Mouse (Mus musculus): ENCODE measurements at regions not wholly inside any gene's neighbourhood (a gene's known extent, or its start where the extent isn't known, plus 50 kb on each side); places are given as distances from the start of the nearest gene placed in this dataset. TPM values are rescaled to one million over a fixed set of nuclear protein-coding genes. Genes with fewer than 3 reads are reported as not detected.

GRCm38 (mm10) chr7:61939971-61940705 lies 406.2 kb upstream of the Ndn start:
- Histone ChIP-seq H3K27me3 (ENCODE audit: insufficient read depth, low read length) (no peaks in the 10 kb centered on the region), H3K27ac (ENCODE audit: low read length) (no peak overlapping the region), H3K36me3 (ENCODE audit: insufficient read depth, low read length) (no peaks in the 10 kb centered on the region), H3K9ac (replicated peaks; ENCODE audit: low read length) (no peak overlapping the region), H3K4me2 (replicated peaks; ENCODE audit: low read depth, low read length) (no peak overlapping the region), H3K4me1 (ENCODE audit: insufficient read depth, low read length) (no peaks in the 10 kb centered on the region), H3K4me3 (ENCODE audit: low read length) (no peak overlapping the region), H3K9me3 (ENCODE audit: low read length) (no peaks in the 10 kb centered on the region)
- peak; percentile 70; the same call in 1 of the 2 replicates for ATAC-seq (ENCODE audit: low FRiP score, low TSS enrichment)
- WGBS, result 50% methylated on average over 6 of the region's 6 CpGs

DNA sequence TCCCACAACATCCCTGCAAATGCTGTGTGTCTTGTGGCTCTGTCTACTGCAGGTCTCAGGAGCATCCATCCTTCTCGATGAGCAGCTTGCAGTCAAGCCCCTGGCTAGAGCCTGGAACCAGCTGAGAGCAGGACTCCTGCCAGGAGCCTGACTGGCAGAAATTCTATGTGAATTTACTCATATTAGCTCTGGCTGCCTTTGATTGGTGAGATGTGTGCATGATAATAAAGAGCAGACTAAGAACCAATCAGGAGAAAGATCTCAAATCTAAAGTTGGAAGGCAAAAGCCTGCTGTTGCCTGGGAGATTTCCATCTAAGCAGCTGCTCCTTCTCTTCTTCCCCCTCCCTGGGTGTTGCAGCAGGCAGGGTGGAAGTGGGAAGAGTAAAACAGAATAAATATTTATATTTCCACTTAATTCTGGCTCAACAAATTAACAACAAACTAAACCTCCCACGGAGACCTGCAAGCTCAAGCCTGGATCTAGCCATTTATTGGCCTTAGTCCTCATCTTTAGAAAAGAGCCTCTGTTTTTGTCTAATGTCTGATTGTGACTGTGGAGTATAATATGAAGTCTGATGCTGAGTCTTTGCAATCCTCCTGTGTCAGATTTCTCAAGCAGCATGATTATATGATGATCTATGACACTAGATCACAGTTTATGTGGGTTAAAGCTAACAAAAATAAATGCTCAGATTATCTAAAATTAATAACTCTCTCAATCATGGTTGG lies 364.0 kb upstream of the Ndn start:
- Histone ChIP-seq H3K4me2 (replicated peaks; ENCODE audit: low read depth, low read length) (no peak overlapping the region), H3K9ac (replicated peaks; ENCODE audit: low read length) (no peak overlapping the region), H3K4me1 (ENCODE audit: insufficient read depth, low read length) (no peaks in the 10 kb centered on the region), H3K4me3 (ENCODE audit: low read length) (no peak overlapping the region), H3K27me3 (ENCODE audit: insufficient read depth, low read length) (no peaks in the 10 kb centered on the region), H3K9me3 (ENCODE audit: low read length) (no peaks in the 10 kb centered on the region), H3K36me3 (ENCODE audit: insufficient read depth, low read length) (no peaks in the 10 kb centered on the region), H3K27ac (ENCODE audit: low read length) (no peak overlapping the region)
- 48% methylated on average over 2 of the region's 2 CpGs for WGBS
- peak; percentile 74 for ATAC-seq (ENCODE audit: low FRiP score, low TSS enrichment)

- Histone ChIP-seq H3K27me3 (ENCODE audit: insufficient read depth, low read length) (no peaks in the 10 kb centered on the region), H3K4me1 (ENCODE audit: insufficient read depth, low read length) (no peaks in the 10 kb centered on the region), H3K9ac (replicated peaks; ENCODE audit: low read length) (no peak overlapping the region), H3K4me3 (ENCODE audit: low read length) (no peak overlapping the region), H3K27ac (ENCODE audit: low read length) (no peak overlapping the region), H3K9me3 (ENCODE audit: low read length) (no peaks in the 10 kb centered on the region), H3K4me2 (replicated peaks; ENCODE audit: low read depth, low read length) (no peak overlapping the region), H3K36me3 (ENCODE audit: insufficient read depth, low read length) (no peaks in the 10 kb centered on the region)
- no peak for ATAC-seq (ENCODE audit: low FRiP score, low TSS enrichment)
- WGBS, result 80% methylated on average over 3 of the region's 3 CpGs
Observed at GRCm38 (mm10) chr7:62026635-62027034, 319.7 kb upstream of the Ndn start.

DNA sequence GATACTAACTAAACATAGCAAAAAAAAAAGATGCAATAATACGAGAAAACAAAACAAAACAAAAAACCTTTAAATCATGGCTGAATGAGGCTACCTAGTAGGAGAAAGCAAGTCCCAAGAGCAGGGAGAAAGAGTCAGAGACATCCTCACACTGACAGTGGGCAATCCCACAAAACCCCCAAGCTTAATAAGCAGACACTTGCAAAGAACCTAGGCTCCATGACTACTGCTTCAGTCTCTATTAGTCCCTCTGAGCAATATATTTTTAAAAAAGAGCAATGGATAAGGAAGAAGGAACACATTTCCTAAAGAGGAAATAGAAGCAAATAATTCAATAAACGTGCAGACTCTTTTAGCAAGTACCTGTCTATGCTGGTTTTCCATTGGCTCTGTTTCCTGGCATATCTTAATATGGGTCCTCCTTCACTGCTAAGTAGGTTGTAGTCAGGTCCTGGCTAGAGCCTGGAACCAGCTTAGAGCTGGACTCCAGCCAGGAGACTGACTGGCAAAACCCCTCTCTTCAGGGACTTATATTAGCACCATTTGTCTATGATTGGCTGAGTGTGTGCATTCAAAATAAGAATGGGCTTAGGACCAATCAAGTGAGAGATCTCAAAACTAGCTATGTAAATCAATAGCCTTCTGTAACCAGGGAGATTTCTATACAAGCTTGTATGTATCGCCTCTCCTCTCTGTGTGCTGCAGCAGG lies 300.5 kb upstream of the Ndn start:
- no peaks in the 10 kb centered on the region for H3K27me3 ChIP-seq (ENCODE audit: insufficient read depth, low read length)
- H3K4me1 ChIP-seq (ENCODE audit: insufficient read depth, low read length), result no peaks in the 10 kb centered on the region
- no peak overlapping the region for H3K4me3 ChIP-seq (ENCODE audit: low read length)
- H3K27ac ChIP-seq (ENCODE audit: low read length), result no peak overlapping the region
- ATAC-seq (ENCODE audit: low FRiP score, low TSS enrichment), result no peak
- H3K4me2 ChIP-seq (replicated peaks; ENCODE audit: low read depth, low read length), result no peak overlapping the region
- H3K9ac ChIP-seq (replicated peaks; ENCODE audit: low read length), result no peak overlapping the region
- H3K36me3 ChIP-seq (ENCODE audit: insufficient read depth, low read length), result no peaks in the 10 kb centered on the region
- WGBS, result 62% methylated on average over 3 of the region's 3 CpGs
- 0 out of 2 replicates have a peak, but pooled peaks cover 4% of the 10 kb centered on the region for H3K9me3 ChIP-seq (ENCODE audit: low read length)

DNA sequence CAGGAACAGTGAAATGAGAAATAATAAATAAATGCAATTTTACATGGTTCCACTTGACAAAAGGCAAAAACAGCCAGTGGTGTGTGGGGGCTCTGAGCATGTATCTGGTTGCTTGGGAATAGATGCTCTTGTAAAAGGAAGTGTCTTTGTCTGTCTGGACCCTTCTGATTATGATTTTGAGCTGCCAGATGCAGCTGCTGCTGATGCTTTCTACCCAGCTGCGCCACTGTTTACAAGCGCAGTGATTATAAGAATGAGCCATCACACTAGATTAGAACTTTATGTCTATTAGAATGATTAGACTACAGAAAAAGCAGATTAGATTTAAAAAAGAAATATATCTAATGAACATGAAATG lies 299.9 kb upstream of the Ndn start:
- Histone ChIP-seq H3K4me3 (ENCODE audit: low read length) (no peak overlapping the region), H3K9me3 (ENCODE audit: low read length) (0 out of 2 replicates have a peak, but pooled peaks cover 4% of the 10 kb centered on the region), H3K4me1 (ENCODE audit: insufficient read depth, low read length) (no peaks in the 10 kb centered on the region), H3K4me2 (replicated peaks; ENCODE audit: low read depth, low read length) (no peak overlapping the region), H3K36me3 (ENCODE audit: insufficient read depth, low read length) (no peaks in the 10 kb centered on the region), H3K27ac (ENCODE audit: low read length) (no peak overlapping the region), H3K9ac (replicated peaks; ENCODE audit: low read length) (no peak overlapping the region), H3K27me3 (ENCODE audit: insufficient read depth, low read length) (no peaks in the 10 kb centered on the region)
- no peak for ATAC-seq (ENCODE audit: low FRiP score, low TSS enrichment)
- 85% methylated on average over 2 of the region's 2 CpGs for WGBS

GRCm38 (mm10) chr7:62078607-62079006 lies 267.8 kb upstream of the Ndn start:
- Histone ChIP-seq H3K4me2 (replicated peaks; ENCODE audit: low read depth, low read length) (no peak overlapping the region), H3K4me1 (ENCODE audit: insufficient read depth, low read length) (no peaks in the 10 kb centered on the region), H3K36me3 (ENCODE audit: insufficient read depth, low read length) (no peaks in the 10 kb centered on the region), H3K4me3 (ENCODE audit: low read length) (no peak overlapping the region), H3K9ac (replicated peaks; ENCODE audit: low read length) (no peak overlapping the region), H3K27ac (ENCODE audit: low read length) (no peak overlapping the region), H3K9me3 (ENCODE audit: low read length) (0 out of 2 replicates have a peak, but pooled peaks cover 3% of the 10 kb centered on the region), H3K27me3 (ENCODE audit: insufficient read depth, low read length) (no peaks in the 10 kb centered on the region)
- WGBS, result 81% methylated on average over 1 of the region's 1 CpGs
- peak; percentile 71; the same call in 1 of the 2 replicates for ATAC-seq (ENCODE audit: low FRiP score, low TSS enrichment)

- Histone ChIP-seq H3K4me2 (replicated peaks; ENCODE audit: low read depth, low read length) (no peak overlapping the region), H3K27me3 (ENCODE audit: insufficient read depth, low read length) (no peaks in the 10 kb centered on the region), H3K4me1 (ENCODE audit: insufficient read depth, low read length) (no peaks in the 10 kb centered on the region), H3K27ac (ENCODE audit: low read length) (no peak overlapping the region), H3K36me3 (ENCODE audit: insufficient read depth, low read length) (no peaks in the 10 kb centered on the region), H3K9ac (replicated peaks; ENCODE audit: low read length) (no peak overlapping the region), H3K9me3 (ENCODE audit: low read length) (no peaks in the 10 kb centered on the region), H3K4me3 (ENCODE audit: low read length) (no peak overlapping the region)
- ATAC-seq (ENCODE audit: low FRiP score, low TSS enrichment), result peak; percentile 67; the same call in 1 of the 2 replicates
Observed at GRCm38 (mm10) chr7:62085120-62085849, 261.1 kb upstream of the Ndn start.

Small RNA genes in the stretch of these regions (microRNA-seq; reads per million reads assigned to microRNA genes)
- gene Gm24923, result not detected
- not detected for gene Mir344-2
- 0.47 reads per million for gene Mir344f
- not detected for gene Mir344g
- gene Mir344i, result not detected
